8 mouse cellular contexts compared by ENCODE assay signal in genomic region chr16:45756855-45757254, GRCm38 (mm10). TPM values are rescaled to one million over a fixed set of nuclear protein-coding genes. Genes with fewer than 3 reads are reported as not detected.
DNase-seq lines count a peak whose midpoint lies in the region; ATAC-seq and TF ChIP-seq lines count a peak whose summit lies in the region.

No protein-coding gene starts in this region.

- no peaks in the 10 kb centered on the region for H3K27me3 ChIP-seq in hindbrain, embryonic 15.5 days
- H3K27me3 ChIP-seq in stomach, postnatal 0 days (ENCODE audit: control insufficient read depth, insufficient read depth, low read length), result no peaks in the 10 kb centered on the region

- TF ChIP-seq EP300 in stomach, postnatal 0 days (optimal IDR thresholded peaks at IDR 0.05), result no peak

- H3K9ac ChIP-seq in hindbrain, embryonic 15.5 days, result no peak overlapping the region
- no peak overlapping the region for H3K9ac ChIP-seq in stomach, postnatal 0 days (ENCODE audit: low read length)

- ATAC-seq in cerebellum, adult (ENCODE audit: insufficient number of reproducible peaks, low FRiP score, low TSS enrichment), result peak; percentile 70
- ATAC-seq in hindbrain, embryonic 15.5 days (ENCODE audit: low FRiP score, low read depth), result peak; percentile 85
- ATAC-seq in stomach, postnatal 0 days (ENCODE audit: low FRiP score, low TSS enrichment), result peak; percentile 63; the same call in 1 of the 2 replicates

- H3K4me2 ChIP-seq in hindbrain, embryonic 15.5 days, result no peak overlapping the region
- no peak overlapping the region for H3K4me2 ChIP-seq in stomach, postnatal 0 days (replicated peaks; ENCODE audit: low read depth)

- 46% methylated on average over 9 of the region's 9 CpGs for WGBS in hindbrain, embryonic 15.5 days
- WGBS in stomach, postnatal 0 days, result 31% methylated on average over 9 of the region's 9 CpGs

- H3K4me3 ChIP-seq in hindbrain, embryonic 15.5 days, result no peak overlapping the region
- H3K4me3 ChIP-seq in stomach, postnatal 0 days (ENCODE audit: low read depth, low read length), result no peak overlapping the region

- peak; percentile 88 for TF ChIP-seq CTCF in stomach, postnatal 0 days (IDR thresholded peaks at IDR 0.05; ENCODE audit: low read depth)

- H3K9me3 ChIP-seq in hindbrain, embryonic 15.5 days, result no peaks in the 10 kb centered on the region
- no peaks in the 10 kb centered on the region for H3K9me3 ChIP-seq in stomach, postnatal 0 days (ENCODE audit: control insufficient read depth, low read length)

- no peak overlapping the region for H3K27ac ChIP-seq in hindbrain, embryonic 15.5 days (replicated peaks)
- H3K27ac ChIP-seq in stomach, postnatal 0 days (replicated peaks), result no peak overlapping the region

- no peaks in the 10 kb centered on the region for H3K36me3 ChIP-seq in hindbrain, embryonic 15.5 days
- H3K36me3 ChIP-seq in stomach, postnatal 0 days (ENCODE audit: control insufficient read depth, insufficient read depth, low read length), result peaks cover 5% of the 10 kb centered on the region; the same call in 1 of the 2 replicates

- H3K4me1 ChIP-seq in hindbrain, embryonic 15.5 days (replicated peaks), result no peaks in the 10 kb centered on the region
- H3K4me1 ChIP-seq in stomach, postnatal 0 days (replicated peaks; ENCODE audit: control insufficient read depth, insufficient read depth), result no peaks in the 10 kb centered on the region

- no peak for DNase-seq in cerebellum, adult 11 months
- DNase-seq in right cerebral cortex, adult 2 months (ENCODE audit: low spot score in 2 of 2), result peak; percentile 28 to 61
- DNase-seq in right cerebral cortex, postnatal 25 days, result no peak
- peak; percentile 82 for DNase-seq in embryo, embryonic 10 days (ENCODE audit: low spot score)
- DNase-seq in lung, postnatal 10 days, result peak; percentile 72
- no peak for DNase-seq in stomach, postnatal 0 days (ENCODE audit: low spot score)

RNA-seq across cellular contexts. Expression of gene Abhd10, which starts 14.1 kb away (rescaled TPM):
- polyA plus RNA-seq in hindbrain, embryonic 15.5 days (2015; fragmentation: Nextera tagmentation; extraction: Ambion mirVana), result 40.3 and 44.5 TPM in 2 replicates
- 19.8 and 21.6 TPM in 2 replicates for polyA plus RNA-seq in stomach, postnatal 0 days (2015; fragmentation: Nextera tagmentation; extraction: Ambion mirVana)

RNA-seq across cellular contexts. Expression of gene Tagln3, which starts 32.4 kb away (rescaled TPM):
- 437 and 453 TPM in 2 replicates for polyA plus RNA-seq in hindbrain, embryonic 15.5 days (2015; fragmentation: Nextera tagmentation; extraction: Ambion mirVana)
- 11.1 and 11.2 TPM in 2 replicates for polyA plus RNA-seq in stomach, postnatal 0 days (2015; fragmentation: Nextera tagmentation; extraction: Ambion mirVana)

Comparison
In these comparisons a context has a peak if more than half of its experiments do, and no peak if none do; other contexts are left out.
1. DNase-seq: peak in right cerebral cortex, adult 2 months (2 of 2), embryo, embryonic 10 days (single experiment) and lung, postnatal 10 days (single experiment); none in cerebellum, adult 11 months (single experiment), right cerebral cortex, postnatal 25 days (single experiment) and stomach, postnatal 0 days (single experiment).
2. RNA of gene Tagln3, which starts 32.4 kb away (polyA plus RNA-seq): 437 to 453 TPM in hindbrain, embryonic 15.5 days; 11.1 to 11.2 TPM in stomach, postnatal 0 days; every median in the first group is over 10 times any median in the second.
3. Peak in every context shown above with its lines, with median percentiles within 50 percentile points of each other: ATAC-seq.